Mouse (Mus musculus) bone marrow macrophage, adult 2 months (primary cell): ENCODE data around the gene Tada2b. TPM values are rescaled to one million over a fixed set of nuclear protein-coding genes. Genes with fewer than 3 reads are reported as not detected.

ENCODE experiments used
- H3K27ac ChIP-seq: 2 replicates; pipeline ENCODE4 v1.5.1; 2012; ENCODE audit warnings: low read depth, low read length; ENCODE audit not compliant: insufficient read depth
- H3K4me1 ChIP-seq: 2 replicates; pipeline ENCODE4 v1.6.1; 2012; ENCODE audit warnings: low read length; ENCODE audit not compliant: control insufficient read depth, insufficient read depth
- H3K4me3 ChIP-seq: 2 replicates; pipeline ENCODE4 v1.5.1; 2012; ENCODE audit warnings: mild to moderate bottlenecking, low read length, moderate library complexity; ENCODE audit not compliant: insufficient read depth
- CTCF ChIP-seq: IDR thresholded peaks from 2 replicates; pipeline ENCODE4 v1.5.1; 2012; ENCODE audit warnings: low read depth, mild to moderate bottlenecking, low read length, moderate library complexity
- POLR2A ChIP-seq: IDR thresholded peaks from 2 replicates; pipeline ENCODE4 v1.6.1; 2012; ENCODE audit warnings: mild to moderate bottlenecking, low read depth, low read length, borderline replicate concordance
- polyA plus RNA-seq: library from polyadenylated mRNA; stranded (reverse); fragments of >200 nt; gene quantifications from 2 replicates; pipeline ENCODE4 v1.2.4, GENCODE M21; 2012; ENCODE audit not compliant: missing spikeins, insufficient read depth, insufficient read length

Tada2b gene
- polyA plus RNA-seq, 1 experiment = 9.9 TPM

GRCm38 (mm10) chr5:36515126-36515525 is 31.0 kb upstream of the Tada2b start:
- no peak for TF ChIP-seq CTCF
- no peak for TF ChIP-seq POLR2A
- H3K4me1 ChIP-seq = peaks cover 33% of the 10 kb centered on the region
- H3K4me3 ChIP-seq = no peak overlapping the region
- H3K27ac ChIP-seq = peak overlapping the region; percentile 91

- no peak overlapping the region for H3K27ac ChIP-seq
- H3K4me1 ChIP-seq = peaks cover 14% of the 10 kb centered on the region
- H3K4me3 ChIP-seq = no peak overlapping the region
- TF ChIP-seq CTCF = no peak
These were observed 26.9 kb upstream of the Tada2b start for GRCm38 (mm10) chr5:36510956-36511355.

GRCm38 (mm10) chr5:36508351-36508750 is 24.3 kb upstream of the Tada2b start:
- Histone ChIP-seq H3K4me1 (no peaks in the 10 kb centered on the region), H3K27ac (no peak overlapping the region), H3K4me3 (no peak overlapping the region)
- TF ChIP-seq POLR2A (no peak), CTCF (no peak)

GRCm38 (mm10) chr5:36505643-36506042 is 21.6 kb upstream of the Tada2b start:
- TF ChIP-seq CTCF (no peak), POLR2A (no peak)
- no peak overlapping the region for H3K4me3 ChIP-seq
- H3K4me1 ChIP-seq = no peaks in the 10 kb centered on the region
- no peak overlapping the region for H3K27ac ChIP-seq

- Histone ChIP-seq H3K27ac (no peak overlapping the region), H3K4me1 (no peaks in the 10 kb centered on the region), H3K4me3 (no peak overlapping the region)
- TF ChIP-seq POLR2A = no peak
- TF ChIP-seq CTCF = no peak
These were observed 21.1 kb upstream of the Tada2b start for GRCm38 (mm10) chr5:36505235-36505634.

- H3K4me1 ChIP-seq = peaks cover 6% of the 10 kb centered on the region; the same call in 1 of the 2 replicates
- H3K27ac ChIP-seq = no peak overlapping the region
- TF ChIP-seq POLR2A = no peak
- no peak for TF ChIP-seq CTCF
- H3K4me3 ChIP-seq = no peak overlapping the region
These were observed 10.6 kb upstream of the Tada2b start for GRCm38 (mm10) chr5:36494709-36495108.

- Histone ChIP-seq H3K4me3 (no peak overlapping the region), H3K27ac (no peak overlapping the region), H3K4me1 (peaks cover 6% of the 10 kb centered on the region; the same call in 1 of the 2 replicates)
- TF ChIP-seq POLR2A (no peak), CTCF (no peak)
These were observed 9.8 kb upstream of the Tada2b start for GRCm38 (mm10) chr5:36493919-36494318.

GRCm38 (mm10) chr5:36489225-36489624 is 5.1 kb upstream of the Tada2b start:
- TF ChIP-seq POLR2A (no peak), CTCF (no peak)
- H3K4me1 ChIP-seq = peaks cover 4% of the 10 kb centered on the region; the same call in 1 of the 2 replicates
- H3K27ac ChIP-seq = no peak overlapping the region
- no peak overlapping the region for H3K4me3 ChIP-seq

GRCm38 (mm10) chr5:36485306-36485705 is 1.2 kb upstream of the Tada2b start:
- Histone ChIP-seq H3K4me1 (peaks cover 22% of the 10 kb centered on the region), H3K4me3 (peak overlapping the region; percentile 59), H3K27ac (no peak overlapping the region)
- TF ChIP-seq CTCF = no peak
- TF ChIP-seq POLR2A = no peak

GRCm38 (mm10) chr5:36483203-36484101 is 633 bp downstream of the Tada2b start:
- Histone ChIP-seq H3K27ac (peak overlapping the region; percentile 25; the same call in 1 of the 2 replicates), H3K4me1 (peaks cover 38% of the 10 kb centered on the region), H3K4me3 (peak overlapping the region; percentile 96)
- no peak for TF ChIP-seq POLR2A
- TF ChIP-seq CTCF = no peak

- Histone ChIP-seq H3K4me1 (peaks cover 56% of the 10 kb centered on the region), H3K27ac (no peak overlapping the region), H3K4me3 (no peak overlapping the region)
- TF ChIP-seq CTCF (no peak), POLR2A (no peak)
These were observed 3.0 kb downstream of the Tada2b start for GRCm38 (mm10) chr5:36481114-36481513.
